Mouse (Mus musculus): ENCODE data around the gene Ogfod2.

Ogfod2 gene

DNA sequence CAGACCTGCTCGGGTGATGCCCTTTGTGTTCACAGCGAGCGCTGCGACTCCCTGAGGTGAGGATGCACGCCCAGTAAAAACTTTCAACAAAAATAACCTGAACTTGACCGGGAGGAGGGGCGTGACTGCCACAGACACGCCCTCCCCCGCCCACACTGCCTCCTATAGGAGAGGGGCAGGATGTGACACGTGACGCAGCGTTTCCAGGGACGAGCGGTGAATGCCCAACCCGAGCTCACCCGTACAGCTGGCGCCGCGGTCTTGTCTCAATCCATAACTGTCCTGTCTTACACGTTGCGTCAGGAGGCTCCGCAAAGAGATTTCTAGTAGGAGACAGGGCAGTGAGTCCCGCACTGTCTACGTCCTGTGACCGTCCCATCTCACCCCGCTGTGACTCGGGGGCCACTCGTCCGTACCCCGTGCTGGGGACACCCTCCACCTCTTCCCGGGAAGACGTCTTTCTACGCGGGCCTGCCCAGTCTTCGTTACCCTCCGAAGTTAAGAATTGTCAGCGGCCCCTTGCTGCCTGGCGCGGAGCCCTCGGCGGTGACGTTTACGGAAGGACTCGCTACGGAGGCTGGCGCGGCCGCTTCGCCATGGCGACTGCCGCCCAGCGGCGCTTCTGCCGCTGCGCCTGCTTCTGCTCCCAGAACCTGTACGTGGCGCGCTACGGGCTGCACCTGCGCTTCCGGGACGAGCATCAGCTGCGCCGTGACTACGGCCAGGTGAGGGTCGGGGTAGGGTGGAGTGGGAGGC lies at the start of gene Ogfod2:
TSS of gene Ogfod2 (plus strand) at position 556 of the 756 bp plus-strand sequence.
- peak; percentile 95 to 96 for DNase-seq (ENCODE audit: low spot score in 2 of 2)

DNA sequence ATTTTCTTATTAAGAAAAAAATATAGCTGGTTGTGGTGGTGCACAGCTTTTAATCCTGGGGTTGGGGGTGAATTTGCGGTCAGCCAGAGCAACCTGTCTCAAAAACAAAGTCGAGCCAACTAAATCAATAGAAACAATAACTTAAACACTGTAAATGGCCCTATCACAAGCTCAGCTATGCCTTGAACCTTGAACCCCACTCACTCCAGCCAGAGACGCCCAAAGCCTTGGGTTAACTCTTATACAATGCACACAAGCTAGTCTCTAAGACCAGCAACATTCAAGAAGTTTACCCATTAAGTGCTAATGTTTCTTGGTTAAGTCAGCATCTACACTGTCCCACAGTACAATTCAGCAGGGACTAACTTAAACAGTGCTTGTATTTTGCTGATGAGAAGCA lies 42.4 kb upstream of the Ogfod2 start:
- no peak for DNase-seq (ENCODE audit: low spot score in 2 of 2)

DNA sequence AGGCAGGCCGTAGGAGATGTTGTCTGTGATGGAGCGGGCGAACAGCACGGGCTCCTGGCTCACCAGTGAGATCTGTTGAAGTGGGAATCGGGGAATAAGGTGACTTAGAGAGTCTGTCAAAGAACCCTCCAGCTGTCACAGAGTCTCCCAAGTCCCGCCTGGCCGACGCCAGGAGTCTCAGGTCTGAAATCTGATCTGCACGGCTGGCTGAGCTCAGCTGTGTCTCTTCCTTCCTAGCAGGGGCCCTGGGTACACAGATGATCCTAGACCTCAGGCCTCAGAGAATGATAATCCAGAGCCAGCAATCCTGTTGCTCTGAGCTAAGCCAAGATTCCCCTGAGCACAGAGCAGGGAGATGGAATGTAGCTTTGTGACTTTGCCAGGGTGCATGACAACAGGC lies 38.4 kb upstream of the Ogfod2 start:
- no peak for DNase-seq (ENCODE audit: low spot score in 2 of 2)

DNA sequence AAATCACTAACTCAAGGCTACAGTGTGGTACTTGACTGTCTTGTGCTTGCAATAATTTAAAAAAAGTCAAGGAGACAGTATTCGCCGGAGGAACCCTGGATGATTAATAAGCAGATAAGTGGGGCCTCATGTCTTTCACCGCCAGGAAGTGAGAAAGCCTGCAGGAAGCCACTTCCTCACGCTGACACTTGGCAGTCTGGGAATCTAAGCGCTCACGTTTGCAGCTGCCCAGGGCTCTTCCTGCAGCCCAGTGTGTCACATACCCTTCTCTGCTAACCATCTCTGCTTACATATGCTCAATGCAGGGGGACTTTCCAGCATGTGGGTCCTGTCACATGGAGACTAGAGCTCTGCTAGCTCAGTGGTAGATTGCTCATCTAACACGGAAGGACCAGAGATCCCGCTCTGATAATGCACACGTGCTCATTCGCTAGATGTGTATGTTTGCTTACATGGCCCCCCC lies 37.2 kb upstream of the Ogfod2 start:
- DNase-seq (ENCODE audit: low spot score in 2 of 2): peak in 1 of 2 experiments; percentile 43

DNA sequence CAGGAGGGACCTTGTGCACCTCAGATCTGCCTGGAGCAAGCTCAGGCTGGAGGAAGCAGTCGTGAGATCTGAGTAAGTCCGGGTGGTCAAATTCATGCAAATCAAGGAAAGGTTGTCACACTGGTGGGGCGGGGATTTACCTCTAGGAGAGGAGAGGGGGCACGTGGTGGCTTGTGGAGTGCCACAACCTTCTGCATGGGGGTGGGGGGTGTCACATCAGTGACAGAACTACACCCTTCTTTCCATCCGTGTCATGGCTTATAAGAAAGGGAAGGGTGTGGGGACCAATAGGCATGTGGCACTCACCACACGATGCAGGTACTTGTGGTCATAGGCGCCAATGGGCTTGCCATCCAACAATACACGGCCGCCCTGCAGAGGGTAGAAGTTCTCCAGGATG lies 36.4 kb upstream of the Ogfod2 start:
- DNase-seq (ENCODE audit: low spot score in 2 of 2): peak in 1 of 2 experiments; percentile 17

DNA sequence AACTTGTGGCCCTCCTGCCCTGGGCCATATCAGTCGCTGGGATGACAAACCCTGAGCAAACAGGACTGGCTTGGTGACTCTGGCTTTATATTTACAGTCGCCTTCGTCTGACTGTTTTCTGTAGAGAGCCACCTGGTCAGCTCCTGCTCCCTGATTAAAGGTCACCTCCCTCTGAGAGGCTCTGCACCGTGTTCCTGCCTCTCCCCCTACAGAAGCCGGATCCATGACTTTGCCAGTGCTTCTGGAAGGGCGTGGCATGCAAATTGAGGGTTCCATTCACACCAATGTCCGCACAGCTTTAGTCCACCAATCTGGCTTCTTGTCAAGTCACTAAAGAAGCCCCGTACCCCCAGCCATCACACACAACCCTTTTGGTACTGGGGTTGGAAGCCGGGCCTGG lies 35.5 kb upstream of the Ogfod2 start:
- no peak for DNase-seq (ENCODE audit: low spot score in 2 of 2)

DNA sequence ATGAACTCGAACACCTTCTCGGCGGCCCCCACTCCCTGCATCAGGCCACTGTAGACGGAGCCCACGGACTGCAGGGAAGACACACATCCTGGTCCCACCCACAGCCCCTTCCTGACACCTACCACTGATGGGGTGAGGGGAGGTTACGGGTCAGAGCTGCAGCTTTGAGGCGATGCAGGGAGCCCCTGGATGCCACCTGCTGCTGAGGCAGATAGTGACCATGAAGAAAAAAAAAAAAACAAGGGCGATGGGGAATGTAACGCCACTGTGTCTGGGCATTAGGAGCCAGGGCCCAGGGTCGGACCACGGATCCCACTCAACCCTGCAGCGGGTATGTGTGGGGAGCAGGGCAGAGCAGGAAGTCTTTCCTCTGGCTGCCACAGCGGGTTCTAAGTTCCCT lies 34.9 kb upstream of the Ogfod2 start:
- DNase-seq (ENCODE audit: low spot score in 2 of 2): no peak

DNA sequence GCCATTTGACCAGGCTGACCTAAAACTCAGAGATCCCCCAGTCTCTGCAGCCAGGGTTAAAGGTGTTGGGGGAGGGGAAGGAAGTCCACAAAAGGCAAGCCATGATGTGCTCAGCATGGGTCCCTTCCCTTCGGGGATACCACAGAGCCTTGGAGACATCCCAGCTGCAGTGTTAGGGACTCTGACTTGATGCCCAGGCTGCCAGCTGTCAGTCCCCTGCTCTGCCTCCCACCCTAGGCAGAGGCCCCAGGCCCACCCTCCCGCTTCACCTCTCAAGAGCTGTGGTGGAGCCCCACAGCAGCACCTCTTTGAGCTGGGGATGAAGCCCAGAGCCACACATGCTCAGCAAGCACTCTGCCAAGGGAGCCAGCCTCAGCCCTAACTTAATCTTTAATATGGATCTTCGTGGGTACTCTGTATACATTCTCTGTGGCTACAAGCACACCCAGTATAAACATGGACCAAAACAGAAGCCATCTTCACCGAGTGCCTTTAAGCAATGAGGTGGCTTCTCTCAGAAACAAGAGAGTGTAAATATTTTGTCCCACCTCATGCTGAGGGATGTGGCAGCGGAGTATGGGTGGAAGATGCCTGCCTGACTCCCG lies 34.1 kb upstream of the Ogfod2 start:
- no peak for DNase-seq (ENCODE audit: low spot score in 2 of 2)

DNA sequence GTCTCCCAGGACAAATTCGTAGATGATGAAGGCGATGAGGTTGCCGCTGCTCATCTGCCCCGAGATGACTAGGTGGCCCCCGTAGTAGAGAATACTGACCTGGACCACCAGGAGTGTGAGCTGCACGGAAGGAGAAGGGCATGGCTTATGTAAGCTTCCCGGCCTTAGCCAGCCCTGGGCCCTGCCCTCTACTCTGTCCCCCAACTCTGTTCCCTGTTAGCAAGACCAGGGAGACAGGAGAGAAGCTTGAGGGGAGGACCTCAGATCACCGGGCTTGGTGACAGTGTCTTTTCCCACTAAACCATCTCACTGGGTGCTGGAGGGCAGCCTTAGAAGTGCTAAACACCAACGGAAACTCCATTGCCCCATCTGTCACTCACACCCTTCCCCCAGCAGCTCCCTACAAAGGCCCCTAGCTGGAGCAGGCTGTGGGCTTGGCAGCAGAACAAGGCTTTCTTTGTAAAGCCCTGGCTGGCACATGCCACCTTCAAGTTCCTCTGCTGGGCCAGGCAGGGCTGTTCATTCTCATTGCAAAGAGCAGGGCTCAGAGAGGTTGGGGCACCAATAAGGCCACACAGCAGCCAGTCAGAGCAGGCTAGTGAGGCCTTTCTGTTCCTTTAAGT lies 33.2 kb upstream of the Ogfod2 start:
- no peak for DNase-seq (ENCODE audit: low spot score in 2 of 2)

DNA sequence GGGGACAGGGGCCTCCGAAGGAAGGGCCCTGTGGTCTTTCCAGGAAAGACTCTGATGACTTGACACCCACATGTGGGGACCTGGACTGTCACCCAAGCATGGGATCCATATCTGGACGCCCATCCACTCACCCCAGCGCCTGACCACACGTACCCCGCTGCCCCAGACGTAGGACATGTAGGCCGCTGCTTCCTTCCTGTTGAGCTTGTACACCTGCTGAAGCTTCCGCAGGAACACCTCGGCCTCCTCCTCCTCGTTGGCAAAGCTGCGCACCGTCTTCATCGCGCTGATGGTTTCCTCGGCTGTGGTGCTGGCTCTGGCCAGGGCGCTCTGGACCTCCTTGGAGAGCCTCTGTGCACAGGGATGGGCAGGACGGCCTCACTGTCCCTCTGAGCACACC lies 32.2 kb upstream of the Ogfod2 start:
- DNase-seq (ENCODE audit: low spot score in 2 of 2): peak in 1 of 2 experiments; percentile 28

DNA sequence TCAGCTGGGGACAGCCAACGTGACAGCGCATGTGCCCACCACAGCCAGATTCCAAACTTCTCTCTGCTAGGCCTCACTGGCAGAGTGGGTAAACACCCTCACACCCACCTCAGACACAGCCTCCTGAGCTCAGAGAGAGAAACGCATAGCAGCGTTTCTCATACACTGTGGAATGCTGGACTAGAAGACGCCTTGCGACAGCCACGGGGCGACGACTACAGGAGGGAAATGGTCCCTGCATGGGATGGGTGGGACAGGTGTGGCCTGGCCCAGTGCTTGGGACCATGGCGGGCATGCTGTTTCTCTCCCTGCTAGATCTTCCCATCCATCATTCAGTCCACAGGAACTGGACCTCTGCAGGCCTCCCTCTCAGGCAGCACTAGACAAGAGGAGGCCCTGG lies 29.6 kb upstream of the Ogfod2 start:
- no peak for DNase-seq (ENCODE audit: low spot score in 2 of 2)

DNA sequence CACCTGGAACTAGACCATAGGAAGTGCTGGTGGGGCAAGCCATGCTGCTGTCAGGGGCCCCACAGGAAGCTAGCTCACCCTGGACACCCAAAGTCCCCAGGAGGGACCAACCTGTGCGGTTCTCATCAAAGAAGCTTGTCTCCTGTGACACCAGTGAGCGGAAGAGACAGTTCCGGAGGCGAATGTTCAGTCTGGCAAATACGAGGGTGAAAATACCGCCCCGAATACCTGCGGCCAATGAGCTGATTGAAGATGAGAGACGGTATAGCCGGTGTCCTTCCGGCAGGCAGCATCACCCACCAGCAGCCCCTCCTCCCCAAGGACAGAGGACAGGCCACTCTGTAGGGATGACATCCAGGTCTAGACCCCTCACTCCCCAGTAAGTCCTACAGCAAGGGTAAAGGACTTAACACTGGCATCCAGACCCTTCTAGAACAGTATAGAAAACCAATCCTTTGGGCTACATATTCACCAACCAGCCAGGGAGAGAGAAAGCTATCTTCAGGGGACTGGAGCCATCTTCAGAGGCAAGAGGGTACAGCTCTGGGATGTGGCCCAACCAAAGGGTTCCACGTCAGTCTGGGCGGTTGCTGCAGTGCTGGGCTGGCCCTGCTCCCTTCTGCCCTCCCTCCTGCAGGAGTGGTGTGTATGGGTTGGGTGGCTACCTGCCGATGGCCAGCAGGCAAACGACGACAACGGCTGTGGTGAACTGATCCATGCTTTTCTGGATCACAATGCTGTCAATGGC lies 29.0 kb upstream of the Ogfod2 start:
- DNase-seq (ENCODE audit: low spot score in 2 of 2): no peak

DNA sequence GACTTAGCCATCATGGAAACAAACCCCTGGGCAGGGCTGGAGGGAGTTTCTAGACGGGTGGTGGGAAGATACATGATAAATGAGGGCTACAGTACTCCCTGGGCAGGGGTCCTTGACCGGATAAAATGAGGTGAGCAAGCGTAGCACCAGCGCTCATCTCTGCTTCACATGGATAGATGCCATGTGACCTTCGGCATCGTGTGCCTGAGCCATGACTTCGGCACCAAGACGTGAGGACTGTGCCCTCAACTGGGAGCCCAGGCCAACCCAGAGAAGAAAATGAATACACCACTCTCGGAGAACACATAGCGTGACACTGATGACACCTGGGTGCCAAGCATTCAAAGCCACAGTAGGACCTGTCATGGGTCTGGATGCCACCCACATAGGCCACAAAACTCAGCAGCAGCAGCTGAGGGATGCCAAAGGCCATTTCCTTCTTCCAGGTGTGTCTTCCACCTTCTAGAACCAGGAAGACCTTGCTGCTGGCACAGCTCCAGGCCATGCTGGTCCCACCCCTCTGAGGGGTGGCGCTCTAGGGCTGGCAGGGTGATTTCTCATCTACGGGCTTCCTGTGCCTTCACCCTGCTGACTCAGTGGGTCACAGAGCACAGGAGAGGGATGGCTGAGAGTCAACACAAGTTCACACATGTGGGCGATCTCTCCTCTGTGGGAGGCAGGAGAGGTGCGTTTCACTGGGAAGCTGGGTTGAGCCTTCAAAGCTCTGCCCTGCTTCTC lies 28.1 kb upstream of the Ogfod2 start:
- peak in 1 of 2 experiments; percentile 41 for DNase-seq (ENCODE audit: low spot score in 2 of 2)

DNA sequence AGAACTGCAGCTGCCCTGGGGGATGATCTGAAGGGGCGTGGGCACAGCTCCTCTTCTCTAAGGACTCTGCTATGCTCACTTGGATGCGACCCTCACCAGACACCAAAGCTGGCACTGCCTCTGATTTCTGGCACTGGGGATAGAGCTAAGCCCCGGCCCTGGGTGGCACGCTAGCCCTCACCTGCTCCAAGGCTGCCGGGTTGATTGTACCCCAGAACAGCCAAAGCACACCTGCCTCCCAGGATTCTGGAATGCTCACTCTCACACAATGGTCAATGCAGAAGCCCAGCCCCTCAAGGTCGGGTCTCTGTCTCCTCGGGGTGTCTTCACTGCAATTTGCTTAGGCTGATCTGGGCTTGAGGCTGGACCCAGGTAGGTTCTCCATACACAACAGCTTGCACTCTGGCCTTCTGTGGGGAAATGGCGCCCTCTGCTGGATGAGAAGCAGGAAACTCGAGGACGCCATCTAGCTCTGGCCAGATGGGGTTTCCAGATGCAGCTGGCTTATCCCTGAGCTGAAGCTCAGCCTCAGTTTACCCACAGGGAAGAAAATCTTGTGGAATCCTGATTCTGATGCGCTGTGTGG lies 27.4 kb upstream of the Ogfod2 start:
- peak; percentile 79 to 85 for DNase-seq (ENCODE audit: low spot score in 2 of 2)

DNA sequence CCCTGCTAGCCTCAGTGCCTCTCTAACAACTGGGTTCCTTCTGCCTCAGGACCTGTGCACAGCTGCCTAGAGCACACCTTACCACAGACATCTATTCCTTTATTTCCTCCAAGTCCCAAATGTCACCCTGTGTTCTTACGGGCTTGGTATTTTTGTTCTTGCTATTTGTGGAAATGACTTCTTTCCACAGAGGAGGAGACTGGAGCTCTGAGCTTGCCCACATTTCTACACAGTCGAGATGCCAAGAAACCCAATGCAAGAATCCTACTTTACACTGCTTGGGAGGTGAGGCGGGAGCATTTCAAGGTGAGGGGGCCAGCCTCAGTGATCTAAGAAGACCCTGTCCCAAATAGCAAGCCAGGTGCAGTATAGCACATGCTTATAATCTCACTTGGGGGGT lies 26.6 kb upstream of the Ogfod2 start:
- DNase-seq (ENCODE audit: low spot score in 2 of 2): no peak

DNA sequence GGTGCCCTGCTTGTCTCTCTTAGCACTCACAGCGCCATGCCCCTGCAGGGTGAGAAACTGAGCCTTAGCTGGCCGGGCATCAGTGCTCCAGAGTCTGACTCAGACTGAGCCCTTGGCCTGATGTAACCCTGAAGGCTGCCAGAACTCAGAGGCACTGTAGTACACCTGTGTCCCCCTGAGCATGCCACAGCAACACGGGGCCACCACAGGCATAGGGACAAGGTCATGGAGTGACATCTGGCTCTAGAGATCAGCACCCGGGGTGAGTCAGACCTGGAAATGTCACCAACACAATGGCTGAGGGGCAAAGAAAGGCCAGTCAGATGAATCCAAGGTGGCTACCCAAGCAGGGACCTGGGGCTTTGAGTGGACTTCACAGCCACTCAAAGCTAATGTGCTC lies 25.2 kb upstream of the Ogfod2 start:
- DNase-seq (ENCODE audit: low spot score in 2 of 2): no peak

DNA sequence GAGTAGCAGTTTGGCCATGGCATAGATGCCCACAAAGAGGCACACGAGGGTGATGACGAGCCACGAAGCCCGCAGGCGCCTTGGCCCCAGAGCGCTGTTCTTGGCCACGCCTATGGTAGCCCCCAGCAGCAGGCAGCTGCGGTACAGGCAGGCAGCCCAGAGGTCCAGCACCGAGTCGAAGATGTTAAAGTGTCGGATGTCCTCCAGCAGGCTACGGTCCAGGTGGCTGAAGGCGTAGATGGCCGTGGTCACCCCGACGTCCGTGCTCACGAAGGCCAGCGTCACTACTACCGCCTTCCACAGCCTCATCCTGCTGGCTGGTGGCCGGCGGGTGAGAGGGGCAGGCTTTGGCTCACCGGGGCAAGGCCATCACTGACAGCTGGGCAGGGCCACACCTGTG lies 22.2 kb upstream of the Ogfod2 start:
- DNase-seq (ENCODE audit: low spot score in 2 of 2): no peak

DNA sequence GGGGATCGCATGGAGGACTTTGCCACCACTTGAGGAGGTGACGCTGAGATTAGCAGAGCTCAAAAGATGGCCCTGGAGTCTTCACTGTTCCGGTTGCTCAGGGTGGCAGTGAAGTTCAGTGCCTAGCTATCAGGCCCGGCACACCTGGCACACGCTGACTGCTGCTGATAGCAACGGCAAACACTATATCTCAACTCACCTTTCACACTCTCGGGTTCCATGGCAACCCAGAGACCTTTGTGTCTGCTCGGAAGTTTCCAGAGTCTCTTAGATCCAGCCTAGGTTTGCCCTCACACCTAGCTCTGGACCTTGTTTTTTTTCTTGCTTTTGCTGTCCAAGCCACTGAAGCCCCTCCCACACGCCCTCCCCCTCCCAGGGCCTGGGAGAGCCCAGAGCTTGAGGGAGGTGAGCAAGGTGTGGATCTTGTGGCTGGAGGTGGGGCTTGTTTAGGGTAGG lies 20.1 kb upstream of the Ogfod2 start:
- peak; percentile 44 to 68 for DNase-seq (ENCODE audit: low spot score in 2 of 2)

DNA sequence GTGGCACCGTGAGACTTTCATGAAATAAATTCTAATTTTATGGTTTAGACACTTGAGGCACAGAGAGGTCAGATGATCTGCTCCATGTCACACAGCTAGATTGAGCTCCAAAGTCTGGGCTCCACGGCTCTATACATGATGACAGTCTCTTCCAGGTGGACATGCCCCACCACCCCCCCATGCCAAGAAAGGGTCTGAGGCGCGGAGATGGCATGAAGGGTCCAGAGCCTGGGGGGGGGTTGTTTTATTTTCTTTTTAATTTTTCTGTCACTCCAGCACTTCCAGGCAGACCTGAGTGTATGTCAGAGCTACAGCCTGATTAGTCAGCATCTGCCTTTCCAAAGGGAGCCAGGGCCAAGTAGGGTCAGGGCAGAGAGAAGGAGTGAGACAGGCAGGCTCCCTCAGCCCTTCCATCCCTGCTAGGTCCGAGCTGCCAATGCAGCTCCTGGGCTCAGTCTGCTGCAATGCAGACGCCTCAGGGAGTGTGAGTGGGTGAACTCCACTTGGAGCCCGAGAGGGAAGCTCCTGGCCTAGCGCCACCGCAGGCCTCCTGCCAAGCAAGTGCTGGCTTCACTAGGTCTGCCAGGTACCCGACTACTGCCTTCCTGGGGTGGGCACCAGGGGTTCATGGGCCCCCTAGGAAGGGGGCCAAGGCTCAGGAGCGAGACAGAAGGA lies 18.8 kb upstream of the Ogfod2 start:
- DNase-seq (ENCODE audit: low spot score in 2 of 2): no peak

DNA sequence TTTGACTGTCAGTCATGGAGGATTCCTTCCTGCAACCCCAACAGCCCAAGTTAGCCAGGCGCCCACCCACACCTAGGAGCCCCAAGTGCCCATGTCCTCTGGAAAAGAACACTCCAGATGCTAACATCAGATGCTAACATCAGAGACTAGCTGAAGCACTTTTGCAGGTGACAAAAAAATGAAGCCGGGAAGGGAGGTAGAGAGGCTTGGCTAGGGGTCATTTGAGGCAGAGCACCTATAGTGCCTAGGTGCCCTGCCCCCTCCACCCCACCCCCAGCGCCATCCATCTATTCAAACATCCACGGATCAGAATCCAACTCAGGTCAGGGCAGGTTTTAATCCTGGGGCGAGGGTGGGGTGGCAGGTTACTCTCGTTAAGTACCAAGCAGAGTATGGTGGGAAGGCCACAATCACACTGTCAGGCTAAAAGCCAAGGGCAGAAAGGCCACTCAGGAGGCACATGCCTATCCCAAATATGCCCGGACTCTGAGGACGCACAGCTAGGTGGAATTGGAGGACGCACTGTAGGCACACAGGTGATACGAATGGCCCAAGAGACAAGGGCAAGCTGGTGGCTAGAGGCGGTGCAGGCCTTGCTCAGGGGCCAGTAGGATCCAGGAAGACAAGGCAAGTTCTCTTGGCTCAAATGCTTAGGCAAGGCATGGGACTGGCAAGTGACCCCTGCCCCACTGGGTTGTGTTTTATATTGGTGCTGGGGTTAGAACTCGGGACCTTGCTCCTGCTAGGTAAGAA lies 18.1 kb upstream of the Ogfod2 start:
- no peak for DNase-seq (ENCODE audit: low spot score in 2 of 2)

Data from spleen, postnatal 36 days (tissue).